Mouse (Mus musculus): ENCODE measurements around the gene Vmn1r151.
"Not testable (repeated sequence)": the region's sequence is repeated elsewhere in the genome, so short reads cannot be mapped to it uniquely, and the experiment has no call there.

- not testable (repeated sequence) for TF ChIP-seq CTCF, EP300 (IDR thresholded peaks at IDR 0.05; ENCODE audit: low read depth)
These were observed 35.5 kb downstream of the Vmn1r151 start, which contains the start of gene Gm10665 for GRCm38 (mm10) chr7:22463975-22464374.

Data from liver, embryonic 14.5 days (tissue).